Mouse (Mus musculus) retina, embryonic 14.5 days (tissue): Measurements from ENCODE around the gene Olfr1302.

ENCODE experiments used
- DNase-seq: peaks from one replicate; pipeline ENCODE4 v3.0.0-alpha.2; 2015; ENCODE audit warnings: low spot score

Gene Olfr1302

GRCm38 (mm10) chr2:111777129-111777528, at the start of gene Olfr1302:
TSS of gene Olfr1302 (plus strand) at chr2:111777429.
- DNase-seq: no peak

- no peak for DNase-seq
Observed at GRCm38 (mm10) chr2:111750706-111751105, 26.5 kb upstream of the Olfr1302 start, which contains the start of gene Olfr1301. TSS of gene Olfr1301 (plus strand) at chr2:111751006.

- DNase-seq: no peak
Observed at GRCm38 (mm10) chr2:111812936-111813335, 35.7 kb downstream of the Olfr1302 start.

GRCm38 (mm10) chr2:111820240-111820639, 43.0 kb downstream of the Olfr1302 start, which contains the start of gene Olfr1303:
TSS of gene Olfr1303 (minus strand) at chr2:111820340.
- no peak for DNase-seq
